Mouse (Mus musculus) C2C12 (cell line): Measurements from ENCODE around the gene Dner.

ENCODE experiments used
- CEBPB ChIP-seq: IDR thresholded peaks from one replicate; pipeline ENCODE4 v1.6.1; 2011; ENCODE audit warnings: low read depth, mild to moderate bottlenecking, control low read depth, moderate library complexity
- CTCF ChIP-seq: IDR thresholded peaks from one replicate; pipeline ENCODE4 v1.5.1; 2011; ENCODE audit not compliant: control insufficient read depth, insufficient read depth, insufficient read length
- FOSL1 ChIP-seq: IDR thresholded peaks from one replicate; pipeline ENCODE4 v1.8.0; 2011; ENCODE audit warnings: mild to moderate bottlenecking, low read length; ENCODE audit not compliant: poor library complexity, insufficient read depth, severe bottlenecking
- MAX ChIP-seq: IDR thresholded peaks from one replicate; pipeline ENCODE4 v1.6.1; 2011; ENCODE audit warnings: mild to moderate bottlenecking, control low read depth
- MYOD1 ChIP-seq: IDR thresholded peaks from one replicate; pipeline ENCODE4 v1.6.1; 2011; ENCODE audit warnings: low read depth; ENCODE audit not compliant: control insufficient read depth, insufficient read length
- MYOG ChIP-seq: IDR thresholded peaks from one replicate; pipeline ENCODE4 v1.6.1; 2011; ENCODE audit not compliant: control insufficient read depth, insufficient read length; ENCODE audit errors: extremely low read depth
- USF1 ChIP-seq: IDR thresholded peaks from one replicate; pipeline ENCODE4 v1.6.1; 2011; ENCODE audit warnings: low read depth, mild to moderate bottlenecking, control low read depth, moderate library complexity

- TF ChIP-seq USF1 (no peak), CTCF (no peak), MYOG (no peak), MAX (no peak), FOSL1 (no peak), CEBPB (no peak), MYOD1 (no peak)
Measured at GRCm38 (mm10) chr1:84697136-84697535, 1.1 kb upstream of the Dner start.
